Mouse (Mus musculus) lung, postnatal 36 days (tissue): ENCODE results near the gene Sbpl.

Experiments
- DNase-seq: peaks from one replicate; pipeline ENCODE4 v3.0.0; 2022; ENCODE audit warnings: mixed read lengths

Gene Sbpl

DNA sequence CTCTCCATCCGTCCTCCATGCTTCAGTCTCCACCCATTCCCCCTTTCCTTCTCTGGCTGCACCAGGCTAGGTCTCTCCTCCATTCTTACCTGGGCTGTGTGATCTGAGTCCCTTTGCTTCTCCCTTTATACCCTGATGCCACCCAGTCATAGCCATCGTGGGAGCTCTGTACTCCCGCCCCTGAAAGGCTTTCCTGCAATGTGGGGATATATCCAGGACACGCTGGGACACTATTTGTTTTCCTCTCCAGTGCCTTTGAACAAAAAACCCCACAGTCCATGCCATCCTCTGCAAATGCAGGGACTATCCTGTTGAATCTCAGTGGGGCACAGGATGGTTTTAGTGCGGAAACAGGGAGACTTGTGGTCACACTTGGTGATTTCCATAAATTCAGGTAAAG lies at the start of gene Sbpl:
Gene Sbpl (minus strand): TSS at position 101 of the 400 bp plus-strand sequence.
- no peak for DNase-seq

DNA sequence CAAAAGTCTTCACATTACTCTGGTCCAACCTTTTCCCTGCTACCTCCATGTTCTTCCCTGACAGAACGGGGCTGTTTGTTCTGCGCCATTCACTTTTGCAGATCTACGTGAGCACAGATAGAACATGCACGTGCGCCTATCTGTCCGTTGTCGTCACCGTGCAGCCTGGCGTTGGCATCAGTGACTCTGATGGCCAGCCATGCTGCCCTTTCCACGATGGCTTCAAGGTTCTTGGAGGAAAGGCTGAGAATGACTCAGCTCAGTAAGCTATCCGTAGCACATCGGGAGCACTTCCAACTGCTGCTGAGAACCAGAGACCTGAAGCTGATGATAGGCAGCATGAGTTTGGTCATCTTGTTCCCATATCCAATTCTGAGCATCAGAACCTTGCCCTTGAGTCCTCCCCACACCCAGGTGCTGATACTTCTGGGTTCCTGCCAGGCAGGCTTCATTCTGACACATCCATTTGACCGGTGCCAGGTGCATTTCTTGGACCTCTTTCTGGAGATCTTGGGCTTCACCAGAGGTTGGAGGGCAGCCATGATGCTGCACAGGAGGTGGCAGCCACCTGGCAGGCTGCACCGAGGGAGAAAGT lies 49.1 kb upstream of the Sbpl start:
- DNase-seq, result no peak

DNA sequence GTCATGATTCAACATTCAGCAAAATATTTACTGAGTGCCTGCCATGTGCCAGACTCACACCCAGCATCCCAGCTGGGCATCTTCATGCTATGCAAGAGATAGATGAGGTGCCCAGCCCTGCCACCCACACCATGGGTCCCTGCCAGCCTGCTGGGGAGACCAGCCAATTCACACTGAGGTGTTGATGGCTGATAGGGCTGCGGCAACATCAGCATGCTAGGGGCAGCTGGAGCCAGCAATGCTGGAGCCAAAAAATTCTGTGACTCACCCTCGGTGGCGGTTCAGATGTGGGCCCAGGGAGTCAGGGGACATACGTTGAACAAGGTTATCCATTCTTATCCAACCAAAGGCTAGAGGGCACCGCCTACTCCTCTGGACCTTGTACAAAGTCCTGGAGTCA lies 45.3 kb upstream of the Sbpl start:
- DNase-seq, result no peak

DNA sequence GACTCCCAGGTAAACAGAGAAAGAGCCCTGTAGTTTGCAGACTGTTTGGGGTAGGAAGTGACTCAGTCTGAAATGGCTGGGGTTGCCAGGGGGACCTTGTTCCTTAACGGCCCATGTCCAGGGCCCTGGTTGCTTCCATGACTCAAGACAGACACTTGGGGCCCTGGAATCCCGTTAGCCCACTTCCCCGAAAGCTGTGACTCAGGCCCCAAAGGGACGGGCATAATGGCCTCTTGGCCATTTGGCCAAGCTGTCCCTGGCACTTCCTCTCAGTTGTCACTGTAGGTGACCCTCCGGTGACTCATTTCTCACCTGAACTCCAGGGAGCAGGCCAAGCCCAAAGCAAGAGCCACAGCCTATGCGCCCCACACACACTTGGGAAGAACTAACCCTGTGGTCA lies 43.3 kb upstream of the Sbpl start:
- no peak for DNase-seq

DNA sequence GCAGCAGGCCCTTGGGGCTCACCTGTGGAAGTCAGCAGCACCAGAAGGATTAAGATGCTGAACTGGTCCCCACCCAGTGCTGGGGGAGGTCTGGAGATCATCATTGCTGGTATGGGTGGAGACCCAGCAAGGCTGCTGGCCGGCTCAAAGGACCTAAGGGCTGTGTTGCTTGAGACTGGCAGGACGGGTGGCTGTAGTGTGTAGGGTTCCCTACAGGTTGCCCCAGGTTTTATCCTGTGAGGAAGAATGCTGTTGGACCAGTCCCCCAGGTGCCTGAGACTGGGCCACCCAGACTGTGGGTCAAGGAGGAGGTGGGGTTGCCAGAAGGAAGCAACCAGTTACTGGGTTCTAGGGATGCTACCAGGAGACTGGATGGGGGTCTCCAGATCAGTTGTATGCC lies 42.8 kb upstream of the Sbpl start, which contains the start of gene Prss22:
Gene Prss22 (minus strand): TSS at position 200 of the 400 bp plus-strand sequence.
- no peak for DNase-seq

DNA sequence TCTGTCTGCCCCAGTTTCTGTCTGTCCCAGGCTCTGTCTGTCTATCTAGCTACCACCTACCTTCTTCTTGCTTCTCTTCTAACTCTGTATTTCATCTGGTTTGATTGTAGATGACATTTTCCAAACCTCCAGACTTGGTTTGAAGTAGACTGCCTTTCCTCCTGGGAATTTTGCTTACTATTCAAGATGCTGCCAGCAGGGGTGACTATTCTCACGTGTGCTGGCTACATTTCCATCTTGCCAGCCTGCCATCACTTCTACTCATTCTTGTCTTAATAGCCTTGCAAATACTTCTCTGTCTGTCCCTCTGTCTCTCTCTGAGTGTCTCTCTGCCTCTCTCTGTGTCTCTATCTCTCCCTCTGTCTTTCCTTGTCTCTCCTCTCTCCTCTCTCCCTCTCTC lies 40.3 kb upstream of the Sbpl start:
- no peak for DNase-seq

DNA sequence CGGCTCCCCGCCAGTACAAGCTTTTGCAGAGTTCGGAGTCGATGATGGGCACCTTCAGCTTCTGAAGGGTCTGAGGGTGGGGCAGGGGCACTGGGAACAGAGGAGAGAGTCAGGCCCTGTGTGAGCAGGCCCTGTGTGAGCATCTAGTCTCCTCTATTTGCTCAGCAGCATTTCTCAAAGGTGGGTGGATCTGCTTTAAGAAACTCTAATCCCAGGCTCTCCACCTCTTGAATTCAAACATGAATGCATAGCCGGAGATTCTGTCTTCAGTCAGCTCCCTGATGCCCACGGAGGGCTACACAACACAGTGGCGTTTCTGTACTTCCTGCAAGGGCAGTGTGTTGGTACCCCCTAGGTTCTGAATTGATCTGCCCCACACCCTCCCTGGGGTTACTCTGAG lies 39.6 kb upstream of the Sbpl start:
- DNase-seq, result no peak

DNA sequence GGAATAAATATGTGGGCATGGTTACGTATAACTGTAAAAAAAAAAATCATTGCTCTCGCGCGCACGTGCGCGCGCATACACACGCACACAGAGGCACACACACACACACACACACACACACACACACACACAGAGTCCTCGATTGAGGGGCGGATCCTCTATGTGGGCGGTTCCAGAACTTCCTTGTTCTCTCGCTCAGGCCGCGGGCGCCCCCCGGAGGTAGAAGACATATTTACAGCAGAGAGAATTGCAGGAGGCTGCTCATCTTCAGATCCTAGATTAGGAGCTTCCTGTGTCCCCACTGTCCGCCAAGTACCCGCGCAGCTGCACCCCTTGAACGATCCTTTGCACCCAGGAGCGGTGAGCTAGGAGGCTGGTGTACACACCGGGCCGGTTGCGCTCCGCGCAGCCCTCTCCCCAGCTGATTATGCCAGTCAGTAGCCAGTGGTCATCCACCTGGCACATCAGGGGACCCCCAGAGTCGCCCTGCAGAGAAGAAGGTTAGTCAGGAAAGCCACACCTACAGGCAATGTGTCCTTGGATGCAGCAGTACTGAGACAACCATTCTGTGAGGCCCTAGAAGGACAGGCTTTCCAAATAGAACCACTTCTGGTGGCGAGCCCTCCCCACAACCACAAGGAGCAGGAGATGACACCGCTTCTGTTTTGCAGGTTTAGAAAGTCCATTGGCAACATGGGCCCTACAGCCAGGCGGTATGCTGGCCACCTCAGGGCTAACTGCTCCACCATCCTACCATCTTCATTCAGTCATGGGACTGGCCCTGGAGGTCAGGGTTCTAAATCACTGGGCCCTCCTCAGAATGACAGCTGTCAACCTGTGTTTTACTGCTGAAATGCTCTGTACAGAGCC lies 38.7 kb upstream of the Sbpl start:
- DNase-seq, result peak; percentile 97

DNA sequence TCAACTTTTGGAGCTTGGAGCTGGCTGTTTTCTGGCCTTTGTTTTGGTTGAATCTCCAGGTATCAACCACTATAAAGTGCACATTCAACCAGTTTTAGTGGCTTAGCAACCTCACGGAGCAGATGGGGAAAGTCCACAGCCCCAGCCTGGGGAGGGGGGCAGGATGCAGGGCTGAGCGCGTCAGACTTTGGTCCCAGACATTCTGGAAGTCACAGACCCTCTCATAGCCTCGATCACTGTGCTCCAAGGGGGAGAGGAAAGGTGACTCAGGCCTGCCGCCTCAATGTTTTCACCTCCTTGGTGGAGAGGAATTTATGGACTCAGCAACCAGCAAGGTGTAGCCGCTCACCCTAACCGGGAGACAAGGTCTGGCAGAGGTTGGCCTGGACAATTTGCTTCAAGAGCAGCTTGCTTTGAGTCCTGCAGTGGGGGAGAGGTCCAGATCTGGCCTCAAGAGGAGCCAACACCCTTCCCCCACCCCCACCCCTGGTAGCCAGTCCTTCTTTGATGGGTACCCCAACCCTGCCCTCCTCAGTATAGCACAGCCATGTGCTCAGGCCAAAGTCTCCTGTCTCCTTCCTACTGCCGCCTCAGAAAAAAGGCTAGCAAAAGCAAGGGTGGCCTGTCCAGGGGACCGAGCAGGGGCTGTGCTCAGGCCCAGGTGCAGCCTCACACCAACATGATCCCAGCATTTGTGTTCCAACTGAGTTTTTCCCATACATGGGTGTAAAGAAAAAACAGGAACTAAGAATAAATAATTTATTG lies 37.9 kb upstream of the Sbpl start:
- DNase-seq, result no peak

DNA sequence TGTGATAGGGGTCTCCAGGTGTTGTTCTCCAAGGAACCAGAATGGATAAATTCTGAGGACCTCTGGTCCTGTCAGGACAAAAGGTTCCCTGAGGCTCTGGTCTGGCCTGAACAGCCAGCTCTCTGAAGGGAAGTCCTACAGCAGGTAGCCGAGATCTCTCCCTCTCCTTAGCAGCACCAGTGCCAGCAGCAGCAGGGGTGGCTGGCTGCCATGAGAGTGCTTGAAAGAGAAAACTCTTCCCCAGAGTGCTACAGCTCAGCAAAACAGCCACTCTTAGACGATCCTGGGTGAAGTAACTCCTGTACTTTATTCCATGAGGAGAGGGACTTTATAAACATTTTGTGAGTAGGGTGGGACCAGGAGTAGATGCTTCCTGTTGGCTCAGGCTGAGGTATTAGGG lies 34.7 kb upstream of the Sbpl start:
- DNase-seq, result peak; percentile 74

DNA sequence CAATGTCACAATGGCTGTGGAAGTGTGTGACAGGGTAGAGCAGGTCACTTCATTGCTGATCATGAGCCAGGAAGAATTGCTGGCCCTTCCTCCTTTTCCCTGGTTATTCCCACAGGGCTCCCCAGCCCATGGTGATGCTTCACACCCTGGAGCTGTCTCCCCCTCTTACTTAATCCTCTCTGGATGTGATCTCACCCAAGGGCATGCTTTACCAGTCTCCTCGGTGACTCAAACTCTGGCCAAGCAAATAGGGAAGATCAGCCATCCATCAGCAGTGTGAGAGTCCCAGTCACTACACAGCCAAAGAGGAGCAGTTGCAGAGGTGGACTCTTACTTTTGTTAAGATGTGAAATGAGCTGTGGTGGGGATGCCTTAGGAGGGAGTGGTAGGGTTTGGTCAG lies 29.9 kb upstream of the Sbpl start:
- no peak for DNase-seq

DNA sequence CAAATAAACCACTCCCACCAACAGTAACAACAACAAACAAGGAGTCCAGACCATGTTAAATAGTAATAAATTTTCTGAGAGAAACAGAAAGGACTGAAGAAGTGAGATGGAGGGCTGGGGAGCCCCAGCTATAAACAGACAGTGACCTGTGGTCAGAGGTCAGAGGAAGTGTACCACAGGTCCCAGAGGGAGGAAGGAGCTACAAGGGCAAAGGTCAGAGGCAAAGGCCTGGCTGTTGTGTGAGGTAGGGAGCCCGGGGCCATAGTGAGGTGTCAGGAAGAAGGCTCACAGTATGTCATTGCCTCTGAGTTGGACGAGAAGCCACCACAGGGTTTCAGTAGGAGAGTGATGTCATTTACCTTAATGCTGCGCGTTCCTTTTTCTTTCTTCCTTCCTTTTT lies 27.8 kb upstream of the Sbpl start:
- peak; percentile 46 for DNase-seq

DNA sequence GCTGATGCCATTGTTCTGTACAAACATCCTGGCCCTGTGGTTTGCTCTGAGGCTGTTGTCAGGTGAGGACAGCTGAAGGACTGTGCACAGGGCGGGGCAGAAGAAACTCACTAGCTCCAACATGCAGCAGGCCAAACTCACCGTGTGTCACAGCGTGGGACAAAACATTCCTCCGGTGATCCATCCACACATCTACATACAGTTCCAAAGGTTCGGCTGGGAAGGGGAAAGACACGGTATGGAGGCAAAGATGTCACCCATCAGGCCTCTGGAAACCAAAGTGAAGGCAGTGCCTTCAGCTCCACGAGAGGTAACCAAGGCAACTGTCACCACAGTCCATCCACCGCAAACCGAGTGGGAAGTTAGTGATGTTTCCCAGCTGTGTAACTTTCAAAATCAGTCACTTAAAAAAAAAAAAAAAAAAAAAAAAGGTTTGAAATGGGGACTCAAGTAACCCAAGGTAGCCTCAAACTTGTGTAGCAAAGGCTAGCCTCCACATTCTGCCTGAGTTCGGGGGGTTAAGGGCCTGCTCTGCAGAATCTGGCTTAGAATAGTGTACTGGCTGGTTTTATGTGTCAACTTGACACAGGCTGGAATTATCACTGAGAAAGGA lies 25.3 kb upstream of the Sbpl start, which contains the start of gene Prss30:
Gene Prss30 (minus strand): TSS at position 270 of the 613 bp plus-strand sequence.
- peak; percentile 61 for DNase-seq

DNA sequence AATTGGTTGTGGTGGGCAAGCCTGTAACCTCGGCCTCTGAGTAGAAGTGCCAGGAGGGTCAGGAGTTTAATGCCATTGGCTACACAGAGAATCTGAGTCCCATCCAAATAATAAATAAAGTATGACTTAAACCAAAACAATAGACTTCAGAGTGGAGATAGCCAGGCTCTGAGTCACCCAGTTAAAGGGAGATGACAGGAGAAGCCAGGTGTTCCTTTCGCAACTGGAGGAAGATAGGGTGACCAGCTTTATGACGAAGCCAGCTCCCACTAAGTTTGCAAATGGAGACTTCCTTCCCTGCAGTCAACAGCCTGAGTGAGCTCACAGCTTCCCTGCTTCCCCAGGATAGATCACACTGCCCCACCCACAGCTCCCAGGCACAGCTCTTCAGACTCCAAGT lies 24.4 kb upstream of the Sbpl start:
- DNase-seq, result no peak

DNA sequence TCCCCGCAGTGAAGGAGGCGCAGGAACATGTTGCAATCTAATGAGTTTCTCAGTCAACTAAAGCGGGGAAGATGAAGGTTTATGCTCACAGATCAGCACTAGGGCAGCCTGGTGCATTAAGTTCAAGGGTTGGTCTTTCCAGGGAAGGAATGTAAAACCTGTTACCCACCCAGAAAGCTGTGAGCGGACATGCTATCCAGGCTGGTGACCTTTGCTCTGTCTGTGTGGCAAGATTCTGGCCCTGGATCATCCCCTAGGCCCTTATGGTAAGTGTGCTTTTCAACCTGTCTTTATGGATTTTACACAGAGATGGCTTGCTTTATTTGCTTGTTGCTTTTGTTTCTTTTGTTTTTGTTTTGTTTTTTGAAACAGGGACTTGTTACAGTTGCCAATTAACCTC lies 21.6 kb upstream of the Sbpl start:
- no peak for DNase-seq

DNA sequence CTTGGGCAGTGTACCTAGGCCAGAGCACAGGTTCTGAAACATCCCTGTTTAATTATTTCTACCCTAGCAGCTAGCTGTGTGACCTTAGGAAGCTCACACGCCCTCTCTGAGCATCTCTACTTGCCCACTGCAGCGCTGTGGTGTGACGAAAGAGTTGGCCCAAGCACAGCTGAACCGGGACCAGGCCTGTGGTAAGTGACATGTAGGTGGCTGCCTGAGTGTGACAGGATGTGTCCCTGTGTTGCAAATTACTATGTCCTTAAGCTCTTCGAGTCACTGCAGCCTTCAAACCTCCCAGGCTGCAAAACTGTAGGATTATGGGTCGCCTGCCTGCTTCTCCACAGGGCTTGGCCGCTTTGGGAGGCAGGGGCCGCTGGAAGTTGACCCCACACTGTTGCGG lies 16.2 kb upstream of the Sbpl start:
- no peak for DNase-seq

DNA sequence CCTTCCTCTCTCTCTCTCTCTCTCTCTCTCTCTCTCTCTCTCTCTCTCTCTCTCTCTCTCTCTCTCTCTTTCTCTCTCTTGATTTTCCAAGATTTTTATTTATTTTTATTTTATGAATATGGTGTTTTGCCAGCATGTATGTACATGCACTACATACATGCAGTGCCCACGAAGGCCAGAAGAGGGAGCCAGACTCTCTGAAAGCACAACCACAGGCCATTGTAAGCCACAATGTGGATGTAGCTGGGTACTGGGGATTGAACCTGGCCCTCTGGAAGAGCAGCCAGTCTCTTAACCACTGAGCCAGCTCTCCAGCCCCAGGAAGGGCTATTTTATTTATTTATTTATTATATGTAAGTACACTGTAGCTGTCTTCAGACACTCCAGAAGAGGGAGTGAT lies 14.2 kb upstream of the Sbpl start:
- DNase-seq, result peak; percentile 95

DNA sequence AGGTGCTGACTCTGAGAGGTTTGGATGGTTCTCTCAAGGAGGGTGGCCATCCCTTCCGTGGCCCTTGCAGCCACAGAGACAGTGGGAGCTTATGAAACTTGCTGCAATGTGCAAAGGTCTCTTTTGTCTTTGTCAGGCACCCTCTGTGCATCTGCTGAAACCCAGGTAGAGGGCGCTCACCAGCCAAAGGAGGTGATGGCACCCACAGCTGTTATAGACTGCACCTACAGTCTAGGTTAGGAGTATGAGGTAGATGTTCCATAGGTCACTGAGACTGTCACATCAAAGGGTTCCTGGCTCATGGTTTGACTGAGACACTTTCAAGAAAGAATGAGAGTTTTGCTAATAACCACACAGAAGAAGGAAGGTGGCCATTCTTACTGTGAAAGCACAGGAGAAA lies 13.7 kb upstream of the Sbpl start:
- DNase-seq, result peak; percentile 46

DNA sequence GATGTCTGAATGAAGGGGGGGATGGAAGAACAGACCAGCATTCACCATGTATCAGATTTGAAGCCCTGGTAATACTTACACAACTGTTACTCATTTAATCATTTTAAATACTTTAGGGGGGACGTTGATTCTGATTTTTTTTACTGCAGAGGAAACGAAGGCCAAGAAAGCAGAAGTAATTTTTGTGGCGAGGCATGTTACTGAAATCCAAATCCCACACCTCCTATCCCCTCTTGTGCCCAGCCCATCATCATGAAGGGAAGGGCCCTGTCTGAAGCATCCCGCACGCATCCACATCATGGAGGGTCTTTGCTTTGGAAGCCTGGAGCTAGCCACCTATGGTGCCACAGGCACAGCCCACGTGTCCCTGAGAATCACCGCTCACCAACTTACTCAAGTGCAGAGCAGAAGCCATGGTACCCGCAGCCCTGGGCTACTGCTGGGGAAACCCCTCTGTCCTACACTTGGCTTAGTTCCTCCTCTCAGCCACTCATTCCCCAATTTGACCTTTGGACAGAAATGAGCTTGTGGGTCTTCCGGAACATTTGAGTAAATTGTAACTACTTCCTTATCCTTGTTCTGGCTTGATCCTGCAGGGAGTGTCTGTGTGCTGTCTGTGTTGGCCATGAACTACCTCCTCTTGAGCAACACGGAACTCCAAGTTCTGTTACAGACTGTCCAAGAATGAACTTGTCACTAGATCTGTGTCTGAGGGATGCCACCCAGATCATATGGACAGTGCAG lies 11.8 kb upstream of the Sbpl start:
- DNase-seq, result peak; percentile 68

DNA sequence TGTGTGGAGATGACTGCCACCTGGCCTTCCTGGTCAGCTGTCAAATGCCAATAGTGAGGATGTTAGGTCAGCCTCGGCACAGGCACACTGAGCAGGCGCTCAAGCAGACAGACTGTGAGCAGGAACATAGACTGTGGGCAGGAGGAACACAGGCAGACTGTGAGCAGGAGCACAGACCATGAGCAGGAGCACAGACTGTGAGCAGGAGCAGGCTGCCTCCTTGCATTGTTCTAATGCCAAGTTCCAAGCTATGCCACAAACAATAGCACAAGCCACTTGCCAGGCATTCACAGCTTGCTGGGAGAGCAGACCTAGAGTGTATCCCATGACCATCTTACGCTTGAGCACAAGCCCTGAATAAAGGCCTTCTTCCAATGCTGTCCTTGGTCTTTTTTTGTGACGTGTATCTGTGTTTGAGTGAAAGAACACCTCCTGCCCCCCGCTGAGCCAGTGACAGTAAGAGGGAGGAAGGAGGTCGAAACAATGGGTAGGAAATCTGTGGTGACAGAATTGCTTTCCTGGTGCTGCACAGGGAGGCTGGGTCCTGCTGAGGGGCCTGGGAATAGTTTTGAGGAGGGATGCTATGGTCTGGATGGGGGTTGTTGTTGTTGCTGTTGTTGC lies 10.8 kb upstream of the Sbpl start:
- no peak for DNase-seq

DNA sequence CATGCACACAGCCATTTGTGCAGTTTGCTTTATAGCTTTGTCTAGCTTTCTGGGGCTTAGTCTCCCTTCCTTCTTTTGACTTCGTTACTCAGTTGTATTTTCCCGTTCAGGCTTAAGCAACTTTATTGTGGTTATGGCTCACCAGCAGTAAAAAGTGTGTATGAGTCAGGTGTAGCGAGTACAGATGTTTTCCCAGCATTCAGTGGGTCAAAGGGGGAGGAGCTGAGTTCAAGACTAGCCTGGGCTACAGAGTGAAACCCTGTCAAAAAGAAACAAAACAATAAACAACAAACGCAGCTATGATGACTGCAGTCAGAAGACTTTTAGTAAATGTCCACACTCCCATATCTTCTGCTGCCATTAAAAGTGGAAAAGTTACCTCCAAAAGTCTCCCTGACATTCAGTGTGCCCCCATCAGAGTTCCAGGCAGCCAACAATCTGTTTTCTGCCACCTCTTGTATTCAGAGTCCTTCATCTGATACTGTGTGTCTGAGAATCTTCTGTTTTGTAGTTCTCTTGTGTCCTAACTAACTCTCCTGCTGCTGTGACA lies 6.6 kb upstream of the Sbpl start:
- DNase-seq, result peak; percentile 21
